ENCODE assay signal across 8 mouse cellular contexts in the genomic region with DNA sequence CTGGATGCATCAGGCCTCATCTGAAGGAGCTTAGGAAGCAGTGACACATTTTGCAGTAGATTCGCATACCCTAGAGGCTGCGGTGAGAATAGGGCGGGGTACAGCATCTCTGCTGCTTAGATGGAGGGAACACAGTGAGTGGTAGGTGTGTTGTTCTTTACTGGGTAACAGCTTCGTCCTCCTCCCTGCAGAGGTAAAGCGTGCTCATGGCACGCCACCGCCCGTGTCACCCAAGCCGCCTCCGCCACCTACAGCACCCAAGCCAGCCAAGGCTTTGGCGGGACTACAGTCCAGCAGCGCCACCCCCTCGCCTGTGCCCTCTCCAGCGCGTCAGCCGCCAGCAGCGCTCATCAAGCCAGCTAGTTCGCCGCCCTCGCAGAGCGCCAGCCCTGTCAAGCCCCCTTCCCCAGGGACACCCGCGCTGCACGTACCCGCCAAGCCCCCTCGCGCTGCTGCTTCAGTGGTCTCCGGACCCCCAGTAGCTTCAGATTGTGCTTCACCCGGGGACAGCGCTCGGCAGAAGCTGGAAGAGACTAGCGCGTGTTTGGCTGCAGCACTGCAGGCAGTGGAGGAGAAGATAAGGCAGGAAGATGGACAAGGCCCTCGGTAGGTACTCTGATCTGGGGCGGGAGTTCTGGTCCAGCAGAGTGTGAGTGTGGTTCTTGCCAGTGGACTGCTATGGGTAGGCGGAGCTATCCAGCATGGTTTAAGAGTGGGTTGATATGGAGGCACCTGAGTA. TPM values are rescaled to one million over a fixed set of nuclear protein-coding genes. Genes with fewer than 3 reads are reported as not detected.
A peak's percentile ranks its signal among the peaks of the same experiment; 100 is the strongest.
DNase-seq lines count a peak whose midpoint lies in the region; ATAC-seq and TF ChIP-seq lines count a peak whose summit lies in the region.
"Had no signal": no experiment of that assay in that cellular context is flagged by ENCODE, and none has a peak within 500 bp of the region (broad histone marks: within the 10 kb centered on the region; RNA-seq: fewer than 3 reads in every experiment).

No protein-coding gene starts in this region.

- peak; percentile 10; the same call in 1 of the 2 replicates for TF ChIP-seq POLR2A in cortical plate, adult 2 months (IDR thresholded peaks at IDR 0.05; ENCODE audit: extremely low read depth, insufficient read depth, low read length)

- no peak overlapping the region for H3K4me3 ChIP-seq in cortical plate, adult 2 months (ENCODE audit: insufficient read depth, low read length)
- no peak overlapping the region; the same call in 1 of the 2 replicates for H3K4me3 ChIP-seq in heart, postnatal 0 days (ENCODE audit: low read depth, low read length)
- H3K4me3 ChIP-seq in liver, embryonic 13.5 days (replicated peaks): peak overlapping the region; percentile 33

- H3K9me3 ChIP-seq in heart, postnatal 0 days (replicated peaks; ENCODE audit: control insufficient read depth, low read length): no peaks in the 10 kb centered on the region
- no peaks in the 10 kb centered on the region for H3K9me3 ChIP-seq in liver, embryonic 13.5 days (replicated peaks)

- H3K27me3 ChIP-seq in heart, postnatal 0 days (ENCODE audit: control insufficient read depth, insufficient read depth, low read length): peaks cover 4% of the 10 kb centered on the region; the same call in 1 of the 2 replicates
- H3K27me3 ChIP-seq in liver, embryonic 13.5 days: no peaks in the 10 kb centered on the region; the same call in 1 of the 2 replicates

- no peak overlapping the region for H3K9ac ChIP-seq in heart, postnatal 0 days (replicated peaks; ENCODE audit: low read depth, low read length)
- no peak overlapping the region for H3K9ac ChIP-seq in liver, embryonic 13.5 days

- peaks cover 3% of the 10 kb centered on the region; the same call in 1 of the 2 replicates for H3K4me1 ChIP-seq in cortical plate, adult 2 months (ENCODE audit: control insufficient read depth, insufficient read depth, low read length)
- no peaks in the 10 kb centered on the region for H3K4me1 ChIP-seq in heart, postnatal 0 days (ENCODE audit: control insufficient read depth, insufficient read depth)
- H3K4me1 ChIP-seq in liver, embryonic 13.5 days (replicated peaks): peaks cover 17% of the 10 kb centered on the region

- 18% methylated on average over 36 of the region's 36 CpGs for WGBS in heart, postnatal 0 days
- WGBS in liver, embryonic 13.5 days (ENCODE audit: insufficient replicate concordance): 40% methylated on average over 36 of the region's 36 CpGs

- H3K27ac ChIP-seq in cortical plate, adult 2 months (ENCODE audit: insufficient read depth, low read length): peak overlapping the region; percentile 17
- no peak overlapping the region for H3K27ac ChIP-seq in heart, postnatal 0 days (ENCODE audit: low read depth)
- no peak overlapping the region for H3K27ac ChIP-seq in liver, embryonic 13.5 days
- H3K27ac ChIP-seq: macrophage had no signal

- peak; percentile 21; the same call in 1 of the 2 replicates for ATAC-seq in heart, postnatal 0 days (ENCODE audit: insufficient read depth, low read depth)
- ATAC-seq in liver, embryonic 13.5 days (ENCODE audit: low read depth): peak; percentile 32; the same call in 1 of the 2 replicates

- peaks cover 38% of the 10 kb centered on the region for H3K36me3 ChIP-seq in heart, postnatal 0 days (replicated peaks; ENCODE audit: control insufficient read depth, insufficient read depth, low read length)
- H3K36me3 ChIP-seq in liver, embryonic 13.5 days: peaks cover 41% of the 10 kb centered on the region

- DNase-seq in left cerebral cortex, adult 18-20 months (ENCODE audit: low spot score in 2 of 2): peak; percentile 74 to 82
- DNase-seq in left cerebral cortex, adult 11 months (ENCODE audit: low spot score): no peak
- no peak for DNase-seq in heart, postnatal 0 days (ENCODE audit: low spot score)
- DNase-seq in liver, embryonic 13.5 days: no peak
- DNase-seq in right cerebral cortex, postnatal 4 days: peak; percentile 43
- DNase-seq in lung, postnatal 14 days: no peak

- H3K4me2 ChIP-seq in heart, postnatal 0 days (ENCODE audit: low read depth, low read length): peak overlapping the region; percentile 56
- H3K4me2 ChIP-seq in liver, embryonic 13.5 days: peak overlapping the region; percentile 50

- no peak for TF ChIP-seq EP300 in heart, postnatal 0 days (IDR thresholded peaks at IDR 0.05; ENCODE audit: low read depth)

- TF ChIP-seq CTCF in cortical plate, adult 2 months (IDR thresholded peaks at IDR 0.05; ENCODE audit: extremely low read depth, insufficient read depth, low read length): peak; percentile 18; the same call in 1 of the 2 replicates
- no peak for TF ChIP-seq CTCF in heart, postnatal 0 days (IDR thresholded peaks at IDR 0.05; ENCODE audit: low read depth)

RNA-seq across cellular contexts. Expression of gene Caskin1, which starts 18.1 kb away (rescaled TPM):
- 100 to 1,000 TPM; 123 to 129 TPM for total RNA-seq in left cerebral cortex, adult 18-20 months (2021)
- polyA plus RNA-seq in cortical plate, adult 2 months (2012; rRNA removed): 106 and 109 TPM in 2 replicates
- total RNA-seq in heart, postnatal 0 days (2014; rRNA removed; ENCODE audit: low replicate concordance): 0.11 TPM in 1 of 2 replicates, not detected in the other
- 0.14 TPM in 2 replicates for polyA plus RNA-seq in heart, postnatal 0 days (2015; fragmentation: Nextera tagmentation; extraction: Ambion mirVana)
- polyA plus RNA-seq in liver, embryonic 13.5 days (2015; fragmentation: Nextera tagmentation; extraction: Ambion mirVana): 0.15 and 0.20 TPM in 2 replicates
- polyA plus RNA-seq: macrophage had no signal

RNA-seq across cellular contexts. Expression of gene Traf7, which starts 21.2 kb away (rescaled TPM):
- 10 to 100 TPM; 64.2 to 83.9 TPM for total RNA-seq in left cerebral cortex, adult 18-20 months (2021)
- 176 and 187 TPM in 2 replicates for polyA plus RNA-seq in cortical plate, adult 2 months (2012; rRNA removed)
- total RNA-seq in heart, postnatal 0 days (2014; rRNA removed; ENCODE audit: low replicate concordance): 206 and 281 TPM in 2 replicates
- polyA plus RNA-seq in heart, postnatal 0 days (2015; fragmentation: Nextera tagmentation; extraction: Ambion mirVana): 46.0 and 48.9 TPM in 2 replicates
- polyA plus RNA-seq in liver, embryonic 13.5 days (2015; fragmentation: Nextera tagmentation; extraction: Ambion mirVana): 40.7 and 43.9 TPM in 2 replicates

RNA-seq across cellular contexts. Expression of gene Rab26, which starts 27.5 kb away (rescaled TPM):
- total RNA-seq in left cerebral cortex, adult 18-20 months (2021): 10 to 100 TPM; 45.8 to 50.0 TPM
- 97.3 and 102 TPM in 2 replicates for polyA plus RNA-seq in cortical plate, adult 2 months (2012; rRNA removed)
- 0.27 TPM in 1 of 2 replicates, not detected in the other for total RNA-seq in heart, postnatal 0 days (2014; rRNA removed; ENCODE audit: low replicate concordance)
- 0.46 and 0.54 TPM in 2 replicates for polyA plus RNA-seq in heart, postnatal 0 days (2015; fragmentation: Nextera tagmentation; extraction: Ambion mirVana)
- polyA plus RNA-seq in liver, embryonic 13.5 days (2015; fragmentation: Nextera tagmentation; extraction: Ambion mirVana): 0.88 and 0.99 TPM in 2 replicates
- polyA plus RNA-seq: macrophage had no signal

RNA-seq across cellular contexts. Expression of gene Mlst8, which starts 27.6 kb away (rescaled TPM):
- 10 to 100 TPM; 34.9 to 35.3 TPM for total RNA-seq in left cerebral cortex, adult 18-20 months (2021)
- 37.0 and 39.1 TPM in 2 replicates for polyA plus RNA-seq in cortical plate, adult 2 months (2012; rRNA removed)
- 12.4 and 44.9 TPM in 2 replicates for total RNA-seq in heart, postnatal 0 days (2014; rRNA removed; ENCODE audit: low replicate concordance)
- polyA plus RNA-seq in heart, postnatal 0 days (2015; fragmentation: Nextera tagmentation; extraction: Ambion mirVana): 10.1 and 11.5 TPM in 2 replicates
- 11.7 and 13.8 TPM in 2 replicates for polyA plus RNA-seq in liver, embryonic 13.5 days (2015; fragmentation: Nextera tagmentation; extraction: Ambion mirVana)

RNA-seq across cellular contexts. Expression of gene Bricd5, which starts 32.8 kb away (rescaled TPM):
- 1 to 10 TPM; 2.0 to 2.1 TPM for total RNA-seq in left cerebral cortex, adult 18-20 months (2021)
- 1.1 and 1.4 TPM in 2 replicates for polyA plus RNA-seq in cortical plate, adult 2 months (2012; rRNA removed)
- total RNA-seq in heart, postnatal 0 days (2014; rRNA removed; ENCODE audit: low replicate concordance): not detected in 2 replicates
- polyA plus RNA-seq in heart, postnatal 0 days (2015; fragmentation: Nextera tagmentation; extraction: Ambion mirVana): not detected in 2 replicates
- 0.13 TPM in 1 of 2 replicates, not detected in the other for polyA plus RNA-seq in liver, embryonic 13.5 days (2015; fragmentation: Nextera tagmentation; extraction: Ambion mirVana)
- polyA plus RNA-seq: macrophage had no signal

Comparison
In these comparisons a context has a peak if more than half of its experiments do, and no peak if none do; other contexts are left out.
1. DNase-seq: peak in left cerebral cortex, adult 18-20 months (2 of 2) and right cerebral cortex, postnatal 4 days (single experiment); none in left cerebral cortex, adult 11 months (single experiment), heart, postnatal 0 days (single experiment), liver, embryonic 13.5 days (single experiment) and lung, postnatal 14 days (single experiment).
2. RNA of gene Caskin1, which starts 18.1 kb away (polyA plus RNA-seq): 106 to 109 TPM in cortical plate, adult 2 months; 0.15 to 0.20 TPM in liver, embryonic 13.5 days and 0.14 TPM in heart, postnatal 0 days; every median in the first group is over 10 times any median in the second.
3. RNA of gene Rab26, which starts 27.5 kb away (polyA plus RNA-seq): 97.3 to 102 TPM in cortical plate, adult 2 months; 0.88 to 0.99 TPM in liver, embryonic 13.5 days and 0.46 to 0.54 TPM in heart, postnatal 0 days; every median in the first group is over 10 times any median in the second.